Mouse (Mus musculus) heart, postnatal 0 days (tissue): ENCODE measurements at regions not wholly inside any gene's neighbourhood (a gene's known extent, or its start where the extent isn't known, plus 50 kb on each side); places are given as distances from the start of the nearest gene placed in this dataset.
"Not testable (repeated sequence)": the region's sequence is repeated elsewhere in the genome, so short reads cannot be mapped to it uniquely, and the experiment has no call there.

Source experiments
- ATAC-seq: fragments of 200-750 bp; cut with Nextera tagmentation; 2 replicates; pipeline ENCODE4 v1.8.0; 2017; ENCODE audit warnings: low read depth, moderate number of reproducible peaks, moderate library complexity; ENCODE audit not compliant: insufficient read depth
- DNase-seq: peaks from one replicate; pipeline ENCODE4 v3.0.0-alpha.2; 2016; ENCODE audit warnings: low spot score
- H3K27ac ChIP-seq: fragments of 300-500 bp; sonication (generic); 2 replicates; pipeline ENCODE4 v1.5.1; 2014; ENCODE audit warnings: low read depth, mild to moderate bottlenecking
- H3K27me3 ChIP-seq: fragments of 300-500 bp; sonication (generic); 2 replicates; pipeline ENCODE4 v1.6.1; 2014; ENCODE audit warnings: low read length, mixed read lengths; ENCODE audit not compliant: control insufficient read depth, insufficient read depth
- H3K36me3 ChIP-seq: fragments of 300-500 bp; sonication (generic); replicated peaks from 2 replicates; pipeline ENCODE4 v1.6.1; 2014; ENCODE audit warnings: low read length, mixed read lengths; ENCODE audit not compliant: control insufficient read depth, insufficient read depth
- H3K4me1 ChIP-seq: fragments of 300-500 bp; sonication (generic); 2 replicates; pipeline ENCODE4 v1.6.1; 2014; ENCODE audit warnings: antibody characterized with exemption; ENCODE audit not compliant: control insufficient read depth, insufficient read depth
- H3K4me2 ChIP-seq: fragments of 300-500 bp; sonication (generic); 2 replicates; pipeline ENCODE4 v1.6.1; 2014; ENCODE audit warnings: low read depth, mild to moderate bottlenecking, low read length, moderate library complexity
- H3K4me3 ChIP-seq: fragments of 300-500 bp; sonication (generic); 2 replicates; pipeline ENCODE4 v1.5.1; 2014; ENCODE audit warnings: low read depth, low read length
- H3K9ac ChIP-seq: fragments of 300-500 bp; sonication (generic); replicated peaks from 2 replicates; pipeline ENCODE4 v1.6.1; 2014; ENCODE audit warnings: low read depth, low read length, mixed read lengths
- H3K9me3 ChIP-seq: fragments of 300-500 bp; sonication (generic); replicated peaks from 2 replicates; pipeline ENCODE4 v1.6.1; 2016; ENCODE audit warnings: low read length; ENCODE audit not compliant: control insufficient read depth
- CTCF ChIP-seq: IDR thresholded peaks from 2 replicates; pipeline ENCODE4 v1.5.1; 2016; ENCODE audit warnings: antibody characterized with exemption, control low read depth, low read depth
- EP300 ChIP-seq: IDR thresholded peaks from 2 replicates; pipeline ENCODE4 v1.6.1; 2016; ENCODE audit warnings: antibody characterized with exemption, low read depth
- WGBS: fragments of 180-500 bp; shearing (Covaris S2); extraction: QIAGEN DNeasy Blood & Tissue Kit; methylation state at CpG from one replicate; pipeline ENCODE4 v1.1.7; 2014; 5-methylcytosine and 5-hydroxymethylcytosine counted together

DNA sequence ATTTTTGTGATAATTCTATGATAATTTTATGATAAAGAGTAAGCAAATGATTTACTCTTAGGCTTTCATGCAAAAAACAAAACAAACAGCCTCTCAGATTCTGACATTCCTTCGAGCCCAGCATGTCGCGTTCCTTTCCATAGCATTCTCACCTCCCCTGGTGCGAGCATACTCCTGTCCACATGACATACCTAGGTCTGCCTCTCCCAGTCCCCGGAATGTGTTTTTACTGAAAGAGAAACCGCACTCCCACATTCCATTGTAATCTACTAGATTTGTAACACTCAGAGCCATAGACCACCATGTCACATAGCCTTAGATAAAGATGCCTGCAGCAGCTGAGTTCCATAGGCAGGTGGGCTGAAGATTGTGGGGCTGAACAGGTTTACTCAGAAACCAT lies 250.8 kb downstream of the Gxylt1 start:
- no peak overlapping the region for H3K4me2 ChIP-seq
- 28% methylated on average over 6 of the region's 6 CpGs for WGBS
- no peak overlapping the region for H3K27ac ChIP-seq
- no peak for DNase-seq
- H3K9me3 ChIP-seq: no peaks in the 10 kb centered on the region
- TF ChIP-seq EP300: no peak
- no peak for TF ChIP-seq CTCF
- no peaks in the 10 kb centered on the region for H3K27me3 ChIP-seq
- no peak overlapping the region for H3K4me3 ChIP-seq
- H3K9ac ChIP-seq: no peak overlapping the region
- H3K4me1 ChIP-seq: no peaks in the 10 kb centered on the region
- ATAC-seq: no peak
- no peaks in the 10 kb centered on the region for H3K36me3 ChIP-seq

DNA sequence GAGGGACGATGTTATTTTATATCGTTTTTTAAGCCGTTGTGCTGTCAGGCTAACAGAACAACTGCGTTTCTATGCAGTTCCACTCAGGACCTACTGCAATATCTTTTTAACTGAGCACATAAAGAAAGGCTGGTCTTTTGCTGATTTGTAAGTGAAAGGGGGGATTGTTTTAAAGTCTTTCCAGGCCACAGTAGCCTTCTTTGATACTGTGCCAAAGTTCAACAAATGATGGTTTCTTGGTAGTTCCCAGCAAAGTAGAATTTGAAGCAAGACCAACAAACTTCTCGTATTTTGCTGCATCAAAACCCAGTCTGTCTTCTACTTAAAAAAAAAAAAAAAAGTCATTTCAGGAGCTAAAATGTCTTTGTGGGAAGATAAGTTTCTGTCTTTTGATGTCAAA lies 263.8 kb downstream of the Gxylt1 start:
- no peak for ATAC-seq
- TF ChIP-seq EP300: no peak
- TF ChIP-seq CTCF: no peak
- 88% methylated on average over 5 of the region's 5 CpGs for WGBS

DNA sequence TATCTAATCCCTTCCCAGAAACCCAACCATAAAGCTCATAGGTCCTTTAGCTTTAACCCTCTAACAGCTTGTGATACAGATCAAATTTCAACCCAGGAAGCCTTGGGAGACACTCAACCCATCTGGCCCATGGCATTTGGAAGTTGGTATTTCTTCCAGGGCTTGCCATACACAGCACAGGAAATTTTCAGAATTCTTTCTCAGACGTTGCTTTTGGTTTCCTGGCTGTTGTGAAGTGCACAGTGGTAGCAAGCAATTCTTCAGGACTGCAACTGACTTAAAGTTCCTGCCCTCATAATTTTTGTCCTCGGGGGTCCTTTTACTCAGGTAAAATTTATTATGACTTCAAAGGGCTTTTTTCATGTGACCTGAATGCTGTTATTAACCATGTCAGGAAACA lies 264.4 kb downstream of the Gxylt1 start:
- Histone ChIP-seq H3K9me3 (no peaks in the 10 kb centered on the region), H3K36me3 (no peaks in the 10 kb centered on the region), H3K27ac (no peak overlapping the region), H3K4me3 (no peak overlapping the region), H3K4me2 (no peak overlapping the region), H3K4me1 (peaks cover 10% of the 10 kb centered on the region; the same call in 1 of the 2 replicates), H3K9ac (no peak overlapping the region), H3K27me3 (no peaks in the 10 kb centered on the region)
- TF ChIP-seq CTCF (no peak), EP300 (no peak)
- no peak for ATAC-seq
- WGBS: 38% methylated on average over 2 of the region's 2 CpGs
- no peak for DNase-seq

More for the DNA sequence above, 263.8 kb downstream of the Gxylt1 start:
- H3K4me3 ChIP-seq: no peak overlapping the region
- no peak overlapping the region for H3K27ac ChIP-seq
- no peaks in the 10 kb centered on the region for H3K9me3 ChIP-seq
- no peak for DNase-seq
- H3K4me2 ChIP-seq: no peak overlapping the region
- no peaks in the 10 kb centered on the region for H3K27me3 ChIP-seq
- no peaks in the 10 kb centered on the region for H3K36me3 ChIP-seq
- H3K9ac ChIP-seq: no peak overlapping the region
- H3K4me1 ChIP-seq: peaks cover 5% of the 10 kb centered on the region; the same call in 1 of the 2 replicates

DNA sequence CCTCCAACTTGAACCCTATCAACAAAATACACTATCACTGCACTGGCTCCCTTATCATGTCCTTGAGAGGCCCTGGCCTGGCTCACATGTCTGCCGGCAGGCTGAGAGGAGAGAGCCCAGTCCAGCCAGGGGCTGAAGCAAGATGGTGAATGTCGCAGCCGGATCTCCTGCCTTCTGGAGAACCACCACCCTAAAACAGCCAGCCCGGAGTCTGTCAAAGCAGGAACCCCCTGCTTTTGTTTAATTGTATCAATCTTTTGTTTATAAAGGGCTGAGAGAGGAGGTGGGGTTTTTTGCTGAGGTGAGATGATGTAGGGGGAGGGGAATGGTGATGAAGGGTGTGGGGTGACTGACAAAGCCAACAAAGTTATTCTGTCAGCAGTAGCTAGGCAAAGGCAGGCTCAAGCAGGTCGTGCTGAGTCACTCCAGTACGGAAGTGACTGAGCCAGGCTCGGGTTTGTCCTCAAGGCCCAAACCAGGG lies 269.2 kb downstream of the Gxylt1 start:
- no peaks in the 10 kb centered on the region for H3K9me3 ChIP-seq
- TF ChIP-seq CTCF (no peak), EP300 (peak; percentile 78; the same call in 1 of the 2 replicates)
- WGBS: 8% methylated on average over 7 of the region's 7 CpGs
- H3K36me3 ChIP-seq: no peaks in the 10 kb centered on the region
- H3K27me3 ChIP-seq: no peaks in the 10 kb centered on the region
- H3K27ac ChIP-seq: peak overlapping the region; percentile 81
- H3K4me3 ChIP-seq: no peak overlapping the region
- DNase-seq (peak; percentile 60), ATAC-seq (peak; percentile 90)
- peak overlapping the region; percentile 30 for H3K4me2 ChIP-seq
- peaks cover 22% of the 10 kb centered on the region for H3K4me1 ChIP-seq
- no peak overlapping the region for H3K9ac ChIP-seq

DNA sequence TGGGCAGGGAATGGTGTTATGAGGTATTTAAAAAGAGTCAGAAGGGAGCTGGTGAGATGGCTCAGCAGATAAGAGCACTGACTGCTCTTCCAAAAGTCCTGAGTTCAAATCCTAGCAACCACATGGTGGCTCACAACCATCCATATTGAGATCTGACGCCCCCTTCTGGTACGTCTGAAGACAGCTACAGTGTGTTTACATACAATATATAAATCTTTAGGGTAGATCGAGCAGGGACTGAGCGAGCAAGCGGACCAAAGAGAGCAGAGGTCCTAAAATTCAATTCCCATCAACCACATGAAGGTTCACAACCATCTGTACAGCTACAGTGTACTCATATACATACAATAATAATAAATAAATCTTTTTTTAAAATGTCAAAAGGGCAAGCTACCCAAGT lies 269.8 kb downstream of the Gxylt1 start:
- not testable (repeated sequence) for ATAC-seq

DNA sequence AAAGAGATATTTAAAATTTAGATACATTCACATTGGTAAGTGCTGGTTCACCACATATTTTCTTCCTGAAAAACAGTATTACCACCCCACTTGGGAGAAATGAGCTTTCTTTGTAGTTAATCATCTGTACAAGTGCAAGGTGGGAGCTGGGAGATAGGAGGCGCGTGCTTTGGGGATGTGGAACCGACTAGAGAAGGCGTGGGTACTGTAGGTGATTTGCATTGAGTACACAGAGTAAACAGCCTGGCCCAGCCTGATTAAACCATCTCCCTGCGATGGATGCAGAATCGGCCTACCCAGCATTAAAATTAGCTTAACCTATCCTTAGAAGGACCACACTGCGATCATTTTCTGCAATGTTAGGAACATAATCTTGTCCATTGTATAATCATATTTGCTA lies 270.4 kb downstream of the Gxylt1 start:
- Histone ChIP-seq H3K9ac (no peak overlapping the region), H3K4me3 (no peak overlapping the region), H3K4me2 (no peak overlapping the region), H3K36me3 (no peaks in the 10 kb centered on the region), H3K27me3 (no peaks in the 10 kb centered on the region), H3K27ac (no peak overlapping the region), H3K9me3 (no peaks in the 10 kb centered on the region), H3K4me1 (peaks cover 22% of the 10 kb centered on the region)
- 85% methylated on average over 7 of the region's 7 CpGs for WGBS
- ATAC-seq (no peak), DNase-seq (no peak)
- no peak for TF ChIP-seq CTCF
- TF ChIP-seq EP300: no peak

More for the DNA sequence above, 269.8 kb downstream of the Gxylt1 start:
- WGBS: 89% methylated on average over 5 of the region's 5 CpGs
- Histone ChIP-seq H3K4me1 (peaks cover 22% of the 10 kb centered on the region), H3K27ac (peak overlapping the region; percentile 81)
- H3K9ac ChIP-seq, H3K4me2 ChIP-seq, H3K9me3 ChIP-seq, H3K27me3 ChIP-seq, H3K4me3 ChIP-seq, H3K36me3 ChIP-seq, DNase-seq: not testable (repeated sequence)
